Comparison of ENCODE assay signal across 15 mouse cellular contexts in genomic region chr5:123040796-123041195, GRCm38 (mm10). TPM values are rescaled to one million over a fixed set of nuclear protein-coding genes. Genes with fewer than 3 reads are reported as not detected.
DNase-seq lines count a peak whose midpoint lies in the region; ATAC-seq and TF ChIP-seq lines count a peak whose summit lies in the region.
"Had no signal": no experiment of that assay in that cellular context is flagged by ENCODE, and none has a peak within 500 bp of the region (broad histone marks: within the 10 kb centered on the region; RNA-seq: fewer than 3 reads in every experiment).

No protein-coding gene starts in this region.

- intact Hi-C loops in gastrocnemius, adult 2 months (cut with DNase I) = loop anchor here (5.0 kb wide), 1 partner anchor 113 kb away; no protein-coding TSS in a partner anchor

- H3K4me3 ChIP-seq in gastrocnemius, adult 2 months = no peak overlapping the region
- no peak overlapping the region for H3K4me3 ChIP-seq in kidney, embryonic 16.5 days (ENCODE audit: low read length)
- peak overlapping the region; percentile 64 for H3K4me3 ChIP-seq in E14TG2a.4 (replicated peaks; ENCODE audit: low read length)
- H3K4me3 ChIP-seq in limb, embryonic 12.5 days (replicated peaks) = no peak overlapping the region
- H3K4me3 ChIP-seq: embryonic facial prominence, embryonic 15.5 days; midbrain, embryonic 12.5 days; stomach, embryonic 15.5 days had no signal

- H3K4me1 ChIP-seq in kidney, embryonic 16.5 days (ENCODE audit: insufficient read depth, low read length) = peaks cover 12% of the 10 kb centered on the region; the same call in 1 of the 2 replicates
- peaks cover 79% of the 10 kb centered on the region for H3K4me1 ChIP-seq in E14TG2a.4 (replicated peaks; ENCODE audit: low read depth, low read length)
- H3K4me1 ChIP-seq in limb, embryonic 12.5 days (replicated peaks) = 0 out of 2 replicates have a peak, but pooled peaks cover 3% of the 10 kb centered on the region

- ATAC-seq in kidney, embryonic 16.5 days (ENCODE audit: low FRiP score, low TSS enrichment) = no peak
- ATAC-seq in limb, embryonic 12.5 days (ENCODE audit: insufficient number of reproducible peaks, insufficient read depth, low FRiP score, low TSS enrichment, low read depth) = no peak

- H3K27ac ChIP-seq in gastrocnemius, adult 2 months = peak overlapping the region; percentile 20; the same call in 1 of the 2 replicates
- peak overlapping the region; percentile 64; the same call in 1 of the 2 replicates for H3K27ac ChIP-seq in kidney, embryonic 16.5 days (ENCODE audit: low read length)
- no peak overlapping the region for H3K27ac ChIP-seq in limb, embryonic 12.5 days
- H3K27ac ChIP-seq: embryonic facial prominence, embryonic 15.5 days; midbrain, embryonic 12.5 days; stomach, embryonic 15.5 days had no signal

- H3K9me3 ChIP-seq in kidney, embryonic 16.5 days (ENCODE audit: low read length) = no peaks in the 10 kb centered on the region
- H3K9me3 ChIP-seq in E14TG2a.4 (ENCODE audit: low read length) = no peaks in the 10 kb centered on the region
- H3K9me3 ChIP-seq in limb, embryonic 12.5 days = no peaks in the 10 kb centered on the region
- H3K9me3 ChIP-seq: embryonic facial prominence, embryonic 15.5 days; midbrain, embryonic 12.5 days; stomach, embryonic 15.5 days had no signal

- no peak for DNase-seq in gastrocnemius, adult 2 months
- DNase-seq in gastrocnemius, postnatal 10 days = no peak
- DNase-seq in kidney, postnatal 10 days = no peak
- no peak for DNase-seq in adrenal gland, adult (ENCODE audit: inconsistent age in 2 of 2, low spot score in 1 of 2)
- no peak for DNase-seq in adrenal gland, postnatal 10 days
- DNase-seq: cerebellum, adult 2 months; kidney, postnatal 36 days had no signal

- no peaks in the 10 kb centered on the region for H3K36me3 ChIP-seq in kidney, embryonic 16.5 days (ENCODE audit: insufficient read depth, low read length)
- H3K36me3 ChIP-seq in E14TG2a.4 (ENCODE audit: insufficient read depth, low read length) = no peaks in the 10 kb centered on the region
- H3K36me3 ChIP-seq in limb, embryonic 12.5 days = no peaks in the 10 kb centered on the region
- H3K36me3 ChIP-seq: embryonic facial prominence, embryonic 15.5 days; midbrain, embryonic 12.5 days; stomach, embryonic 15.5 days had no signal

- WGBS in kidney, embryonic 16.5 days = 46% methylated on average over 7 of the region's 7 CpGs
- WGBS in limb, embryonic 12.5 days = 64% methylated on average over 7 of the region's 7 CpGs

- no peak for TF ChIP-seq CTCF in gastrocnemius, adult 2 months (IDR thresholded peaks at IDR 0.05)
- no peak for TF ChIP-seq CTCF in E14TG2a.4 (conservative IDR thresholded peaks at IDR 0.05; ENCODE audit: low read length)

- H3K4me2 ChIP-seq in kidney, embryonic 16.5 days (replicated peaks; ENCODE audit: low read depth, low read length) = no peak overlapping the region; the same call in 1 of the 2 replicates
- no peak overlapping the region for H3K4me2 ChIP-seq in limb, embryonic 12.5 days
- H3K4me2 ChIP-seq: embryonic facial prominence, embryonic 15.5 days; midbrain, embryonic 12.5 days; stomach, embryonic 15.5 days had no signal

- H3K9ac ChIP-seq in kidney, embryonic 16.5 days (replicated peaks; ENCODE audit: low read length) = no peak overlapping the region; the same call in 1 of the 2 replicates
- H3K9ac ChIP-seq in limb, embryonic 12.5 days (replicated peaks) = 0 out of 2 replicates have a peak overlapping the region, but pooled peaks have one; percentile 12
- H3K9ac ChIP-seq: embryonic facial prominence, embryonic 15.5 days; midbrain, embryonic 12.5 days; stomach, embryonic 15.5 days had no signal

- no peaks in the 10 kb centered on the region for H3K27me3 ChIP-seq in kidney, embryonic 16.5 days (ENCODE audit: insufficient read depth, low read length)
- H3K27me3 ChIP-seq in E14TG2a.4 (ENCODE audit: insufficient read depth, low read length) = no peaks in the 10 kb centered on the region
- H3K27me3 ChIP-seq in limb, embryonic 12.5 days = no peaks in the 10 kb centered on the region; the same call in 1 of the 2 replicates
- H3K27me3 ChIP-seq: embryonic facial prominence, embryonic 15.5 days; stomach, embryonic 15.5 days had no signal

RNA-seq across cellular contexts. Expression of gene Morn3, which starts 6.0 kb away (rescaled TPM):
- not detected for total RNA-seq in gastrocnemius, adult 2 months (2021)
- not detected for total RNA-seq in gastrocnemius, postnatal 10 days (2021)
- 0.56 TPM in 1 of 2 replicates, not detected in the other for polyA plus RNA-seq in kidney, embryonic 16.5 days (2015; fragmentation: Nextera tagmentation; extraction: Ambion mirVana)
- polyA plus RNA-seq in limb, embryonic 12.5 days (2016; fragmentation: Nextera tagmentation; extraction: Ambion mirVana) = not detected in 2 replicates
- not detected for total RNA-seq in adrenal gland, postnatal 10 days (2021)
- total RNA-seq: adrenal gland, postnatal 4 days; heart, postnatal 25 days had no signal
- polyA plus RNA-seq: midbrain, embryonic 12.5 days had no signal

RNA-seq across cellular contexts. Expression of gene Orai1, which starts 25.9 kb away (rescaled TPM):
- 10 to 100 TPM; 32.1 to 38.7 TPM for total RNA-seq in gastrocnemius, adult 2 months (2021)
- total RNA-seq in gastrocnemius, postnatal 10 days (2021) = 10 to 100 TPM; 43.8 to 45.4 TPM
- 17.5 and 22.1 TPM in 2 replicates for polyA plus RNA-seq in kidney, embryonic 16.5 days (2015; fragmentation: Nextera tagmentation; extraction: Ambion mirVana)
- polyA plus RNA-seq in limb, embryonic 12.5 days (2016; fragmentation: Nextera tagmentation; extraction: Ambion mirVana) = 14.3 and 14.6 TPM in 2 replicates
- total RNA-seq in adrenal gland, postnatal 10 days (2021) = 10 to 100 TPM; 13.2 to 14.6 TPM

RNA-seq across cellular contexts. Expression of gene Tmem120b, which starts 27.4 kb away (rescaled TPM):
- total RNA-seq in gastrocnemius, adult 2 months (2021) = 10 to 100 TPM; 19.2 to 23.2 TPM
- total RNA-seq in gastrocnemius, postnatal 10 days (2021) = 10 to 100 TPM; 16.3 to 16.9 TPM
- 16.8 and 20.0 TPM in 2 replicates for polyA plus RNA-seq in kidney, embryonic 16.5 days (2015; fragmentation: Nextera tagmentation; extraction: Ambion mirVana)
- polyA plus RNA-seq in limb, embryonic 12.5 days (2016; fragmentation: Nextera tagmentation; extraction: Ambion mirVana) = 14.1 and 15.9 TPM in 2 replicates
- total RNA-seq in adrenal gland, postnatal 10 days (2021) = 10 to 100 TPM; 18.5 to 22.8 TPM

RNA-seq across cellular contexts. Expression of gene Kdm2b, which starts 51.2 kb away (rescaled TPM):
- total RNA-seq in gastrocnemius, adult 2 months (2021) = 10 to 100 TPM; 11.5 to 13.3 TPM
- 10 to 100 TPM; 18.4 to 23.8 TPM for total RNA-seq in gastrocnemius, postnatal 10 days (2021)
- polyA plus RNA-seq in kidney, embryonic 16.5 days (2015; fragmentation: Nextera tagmentation; extraction: Ambion mirVana) = 92.2 and 95.6 TPM in 2 replicates
- 85.5 and 87.7 TPM in 2 replicates for polyA plus RNA-seq in limb, embryonic 12.5 days (2016; fragmentation: Nextera tagmentation; extraction: Ambion mirVana)
- total RNA-seq in adrenal gland, postnatal 10 days (2021) = 10 to 100 TPM; 22.8 to 27.6 TPM
